ENCODE assay signal across 23 mouse cellular contexts in genomic region chr10:115882757-115883156, GRCm38 (mm10).
DNase-seq lines count a peak whose midpoint lies in the region; ATAC-seq and TF ChIP-seq lines count a peak whose summit lies in the region.
"Had no signal": no experiment of that assay in that cellular context is flagged by ENCODE, and none has a peak within 500 bp of the region (broad histone marks: within the 10 kb centered on the region; RNA-seq: fewer than 3 reads in every experiment).

No protein-coding gene starts in this region.

- no peaks in the 10 kb centered on the region for H3K36me3 ChIP-seq in heart, embryonic 12.5 days
- H3K36me3 ChIP-seq in MEL (ENCODE audit: control insufficient read depth in 1 of 2, insufficient read depth in 2 of 2, low read length in 2 of 2): no peaks in the 10 kb centered on the region
- H3K36me3 ChIP-seq: G1E had no signal

- no peak for TF ChIP-seq CTCF in MEL (IDR thresholded peaks at IDR 0.05 in 2 of 3, conservative IDR thresholded peaks at IDR 0.05 in 1 of 3; ENCODE audit: control insufficient read depth in 1 of 3, insufficient read depth in 1 of 3, low read depth in 2 of 3, low read length in 3 of 3, poor library complexity in 1 of 3, severe bottlenecking in 1 of 3)

- no peak for ATAC-seq in heart, embryonic 12.5 days (ENCODE audit: insufficient number of reproducible peaks, low FRiP score)
- ATAC-seq: activated CD4-positive, CD25-positive, alpha-beta regulatory T cell, adult 4 months; CD4-positive, CD25-positive, alpha-beta regulatory T cell, adult 4 months; Patski had no signal

- H3K9me3 ChIP-seq in heart, embryonic 12.5 days (replicated peaks): 0 out of 2 replicates have a peak, but pooled peaks cover 3% of the 10 kb centered on the region
- no peaks in the 10 kb centered on the region for H3K9me3 ChIP-seq in MEL (replicated peaks; ENCODE audit: insufficient read depth, low read length)

- no peak overlapping the region for H3K27ac ChIP-seq in heart, embryonic 12.5 days (ENCODE audit: poor library complexity, severe bottlenecking)
- no peak overlapping the region for H3K27ac ChIP-seq in MEL (ENCODE audit: control insufficient read depth, low read depth, low read length)

- 79% methylated on average over 5 of the region's 5 CpGs for WGBS in heart, embryonic 12.5 days

- H3K4me3 ChIP-seq in heart, embryonic 12.5 days: no peak overlapping the region
- no peak overlapping the region for H3K4me3 ChIP-seq in MEL (ENCODE audit: control insufficient read depth in 1 of 2, insufficient read depth in 1 of 2, low read depth in 2 of 2, low read length in 2 of 2)

- DNase-seq in heart, adult 11 months: peak; percentile 57
- DNase-seq in MEL (ENCODE audit: low read depth, low spot score) (peak; percentile 64), MEL-GATA-1-ER (ENCODE audit: extremely low read depth, low read depth) (peak; percentile 41)
- DNase-seq in cerebellum, adult 9-10 months: no peak
- DNase-seq in right cerebral cortex, postnatal 14 days: no peak
- DNase-seq: adrenal gland, adult 2 months; adrenal gland, adult 8-10 months; adrenal gland, postnatal 10 days; adrenal gland, postnatal 14 days; adrenal gland, postnatal 25 days; adrenal gland, postnatal 36 days; B cell, adult 2 months; cerebellum, adult 11 months; cerebellum, adult 11-12 months; cerebellum, adult 18-20 months; cerebellum, adult 2 months; cerebellum, adult 8-10 months had no signal

- peak; percentile 54 for TF ChIP-seq EP300 in MEL (IDR thresholded peaks at IDR 0.05; ENCODE audit: low read depth in 1 of 2, low read length in 2 of 2)

- no peak for TF ChIP-seq POLR2A in MEL (IDR thresholded peaks at IDR 0.05; ENCODE audit: control insufficient read depth in 1 of 2, insufficient read depth in 1 of 2, low read depth in 1 of 2, low read length in 2 of 2, poor library complexity in 1 of 2)

- no peak for TF ChIP-seq RAD21 in MEL (IDR thresholded peaks at IDR 0.05; ENCODE audit: low read depth, low read length)

- no peaks in the 10 kb centered on the region for H3K79me2 ChIP-seq in MEL (ENCODE audit: control insufficient read depth, insufficient read depth, low read length, poor library complexity)

- H3K4me2 ChIP-seq in heart, embryonic 12.5 days: no peak overlapping the region

- H3K27me3 ChIP-seq in heart, embryonic 12.5 days (replicated peaks): no peaks in the 10 kb centered on the region
- H3K27me3 ChIP-seq in MEL (ENCODE audit: control insufficient read depth in 1 of 2, insufficient read depth in 2 of 2, low read length in 2 of 2): no peaks in the 10 kb centered on the region; a peak in 1 of 4 replicates
- H3K27me3 ChIP-seq: CH12.LX had no signal

- H3K9ac ChIP-seq in heart, embryonic 12.5 days: no peak overlapping the region
- H3K9ac ChIP-seq in MEL (ENCODE audit: control insufficient read depth, low read depth, low read length, poor library complexity, severe bottlenecking): no peak overlapping the region

- no peaks in the 10 kb centered on the region for H3K4me1 ChIP-seq in heart, embryonic 12.5 days (replicated peaks)
- 0 out of 4 replicates have a peak, but pooled peaks cover 0 to 7% of the 10 kb centered on the region in 2 experiments for H3K4me1 ChIP-seq in MEL (ENCODE audit: control insufficient read depth in 1 of 2, insufficient read depth in 2 of 2, low read length in 2 of 2)

TF ChIP-seq in MEL, 35 proteins besides CTCF, POLR2A, EP300 and RAD21:
- TF ChIP-seq TCF12 (IDR thresholded peaks at IDR 0.05; ENCODE audit: low read depth, low read length) (0 out of 2 replicates have a peak, but pooled peaks have one; percentile 23), GATA1 (IDR thresholded peaks at IDR 0.05; ENCODE audit: low read depth, low read length) (peak; percentile 74), TBP (IDR thresholded peaks at IDR 0.05; ENCODE audit: low read depth, low read length) (peak; percentile 41; the same call in 1 of the 2 replicates), ELF1 (IDR thresholded peaks at IDR 0.05; ENCODE audit: low read depth, low read length) (no peak), TAL1 (IDR thresholded peaks at IDR 0.05; ENCODE audit: low read length) (no peak)

Comparison
In these comparisons a context has a peak if more than half of its experiments do, and no peak if none do; other contexts are left out.
1. DNase-seq: peak in heart, adult 11 months (single experiment), MEL (single experiment) and MEL-GATA-1-ER (single experiment); none in cerebellum, adult 9-10 months (single experiment) and right cerebral cortex, postnatal 14 days (single experiment).